Mouse (Mus musculus): ENCODE measurements around the gene Slc44a2. TPM values are rescaled to one million over a fixed set of nuclear protein-coding genes. Genes with fewer than 3 reads are reported as not detected.

Gene Slc44a2
- polyA plus RNA-seq, 1 experiment from 2014 or later, result 14.4 TPM

GRCm38 (mm10) chr9:21340411-21340810 is 19.9 kb downstream of the Slc44a2 start:
- ATAC-seq (no peak), DNase-seq (no peak)
- Histone ChIP-seq H3K27ac (ENCODE audit: low read depth) (no peak overlapping the region), H3K4me1 (ENCODE audit: insufficient read depth) (no peaks in the 10 kb centered on the region), H3K9ac (replicated peaks) (no peak overlapping the region), H3K9me3 (ENCODE audit: low read length) (no peaks in the 10 kb centered on the region), H3K4me3 (ENCODE audit: low read depth, low read length) (no peak overlapping the region), H3K4me2 (ENCODE audit: low read depth, low read length) (no peak overlapping the region), H3K27me3 (ENCODE audit: insufficient read depth, low read length) (no peaks in the 10 kb centered on the region), H3K36me3 (replicated peaks; ENCODE audit: insufficient read depth, low read length) (peaks cover 11% of the 10 kb centered on the region; the same call in 1 of the 2 replicates)
- no peak for TF ChIP-seq CTCF (IDR thresholded peaks at IDR 0.05; ENCODE audit: low read depth)
- no peak for TF ChIP-seq EP300 (IDR thresholded peaks at IDR 0.05; ENCODE audit: low read depth)
- 60% methylated on average over 4 of the region's 4 CpGs for WGBS (ENCODE audit: insufficient replicate concordance)

GRCm38 (mm10) chr9:21346627-21347365 is 26.3 kb downstream of the Slc44a2 start:
- Histone ChIP-seq H3K9me3 (ENCODE audit: low read length) (no peaks in the 10 kb centered on the region), H3K9ac (replicated peaks) (no peak overlapping the region), H3K36me3 (replicated peaks; ENCODE audit: insufficient read depth, low read length) (peaks cover 18% of the 10 kb centered on the region), H3K4me1 (ENCODE audit: insufficient read depth) (no peaks in the 10 kb centered on the region), H3K4me2 (ENCODE audit: low read depth, low read length) (no peak overlapping the region), H3K27me3 (ENCODE audit: insufficient read depth, low read length) (no peaks in the 10 kb centered on the region), H3K27ac (ENCODE audit: low read depth) (no peak overlapping the region), H3K4me3 (ENCODE audit: low read depth, low read length) (no peak overlapping the region)
- ATAC-seq (no peak), DNase-seq (peak; percentile 12)
- no peak for TF ChIP-seq CTCF (IDR thresholded peaks at IDR 0.05; ENCODE audit: low read depth)
- TF ChIP-seq EP300 (IDR thresholded peaks at IDR 0.05; ENCODE audit: low read depth), result no peak
- WGBS (ENCODE audit: insufficient replicate concordance), result 83% methylated on average over 16 of the region's 16 CpGs

GRCm38 (mm10) chr9:21348152-21348551 is 27.7 kb downstream of the Slc44a2 start:
- Histone ChIP-seq H3K9me3 (ENCODE audit: low read length) (no peaks in the 10 kb centered on the region), H3K36me3 (replicated peaks; ENCODE audit: insufficient read depth, low read length) (peaks cover 12% of the 10 kb centered on the region; the same call in 1 of the 2 replicates), H3K27ac (ENCODE audit: low read depth) (no peak overlapping the region), H3K4me1 (ENCODE audit: insufficient read depth) (no peaks in the 10 kb centered on the region), H3K4me3 (ENCODE audit: low read depth, low read length) (no peak overlapping the region), H3K9ac (replicated peaks) (no peak overlapping the region), H3K4me2 (ENCODE audit: low read depth, low read length) (no peak overlapping the region), H3K27me3 (ENCODE audit: insufficient read depth, low read length) (no peaks in the 10 kb centered on the region)
- 63% methylated on average over 3 of the region's 3 CpGs for WGBS (ENCODE audit: insufficient replicate concordance)
- DNase-seq, result peak; percentile 15
- no peak for ATAC-seq
- TF ChIP-seq CTCF (IDR thresholded peaks at IDR 0.05; ENCODE audit: low read depth) (no peak), EP300 (IDR thresholded peaks at IDR 0.05; ENCODE audit: low read depth) (no peak)

- H3K9me3 ChIP-seq (ENCODE audit: low read length), result no peaks in the 10 kb centered on the region
- 78% methylated on average over 7 of the region's 7 CpGs for WGBS (ENCODE audit: insufficient replicate concordance)
- no peak overlapping the region for H3K9ac ChIP-seq (replicated peaks)
- no peak overlapping the region for H3K4me2 ChIP-seq (ENCODE audit: low read depth, low read length)
- DNase-seq (no peak), ATAC-seq (0 out of 2 replicates have a peak, but pooled peaks have one; percentile 21)
- no peak overlapping the region for H3K27ac ChIP-seq (ENCODE audit: low read depth)
- no peak overlapping the region for H3K4me3 ChIP-seq (ENCODE audit: low read depth, low read length)
- TF ChIP-seq CTCF (IDR thresholded peaks at IDR 0.05; ENCODE audit: low read depth) (no peak), EP300 (IDR thresholded peaks at IDR 0.05; ENCODE audit: low read depth) (no peak)
- no peaks in the 10 kb centered on the region for H3K4me1 ChIP-seq (ENCODE audit: insufficient read depth)
- no peaks in the 10 kb centered on the region for H3K27me3 ChIP-seq (ENCODE audit: insufficient read depth, low read length)
- H3K36me3 ChIP-seq (replicated peaks; ENCODE audit: insufficient read depth, low read length), result peaks cover 12% of the 10 kb centered on the region; the same call in 1 of the 2 replicates
Observed at GRCm38 (mm10) chr9:21351178-21351577, 30.7 kb downstream of the Slc44a2 start.

- no peak for DNase-seq
- H3K9ac ChIP-seq (replicated peaks), result no peak overlapping the region
- H3K36me3 ChIP-seq (replicated peaks; ENCODE audit: insufficient read depth, low read length), result peaks cover 8% of the 10 kb centered on the region; the same call in 1 of the 2 replicates
- no peaks in the 10 kb centered on the region for H3K4me1 ChIP-seq (ENCODE audit: insufficient read depth)
- WGBS (ENCODE audit: insufficient replicate concordance), result 85% methylated on average over 4 of the region's 4 CpGs
- H3K27me3 ChIP-seq (ENCODE audit: insufficient read depth, low read length), result no peaks in the 10 kb centered on the region
- H3K27ac ChIP-seq (ENCODE audit: low read depth), result no peak overlapping the region
- TF ChIP-seq EP300 (IDR thresholded peaks at IDR 0.05; ENCODE audit: low read depth), result no peak
- TF ChIP-seq CTCF (IDR thresholded peaks at IDR 0.05; ENCODE audit: low read depth), result no peak
- no peak overlapping the region for H3K4me3 ChIP-seq (ENCODE audit: low read depth, low read length)
- no peak for ATAC-seq
- no peak overlapping the region for H3K4me2 ChIP-seq (ENCODE audit: low read depth, low read length)
- no peaks in the 10 kb centered on the region for H3K9me3 ChIP-seq (ENCODE audit: low read length)
Observed at GRCm38 (mm10) chr9:21351702-21352377, 31.3 kb downstream of the Slc44a2 start.
